Mouse (Mus musculus) stomach, postnatal 0 days (tissue): ENCODE data around the gene Ypel2. TPM values are rescaled to one million over a fixed set of nuclear protein-coding genes. Genes with fewer than 3 reads are reported as not detected.

Experiments
- ATAC-seq: fragments of 200-750 bp; cut with Nextera tagmentation; 2 replicates; pipeline ENCODE4 v1.8.0; 2017; ENCODE audit not compliant: low FRiP score, low TSS enrichment
- DNase-seq: peaks from one replicate; pipeline ENCODE4 v3.0.0-alpha.2; 2016; ENCODE audit warnings: low spot score
- H3K27ac ChIP-seq: fragments of 300-500 bp; sonication (generic); replicated peaks from 2 replicates; pipeline ENCODE4 v1.5.1; 2014; ENCODE audit warnings: mild to moderate bottlenecking, control low read depth
- H3K27me3 ChIP-seq: fragments of 300-500 bp; sonication (generic); 2 replicates; pipeline ENCODE4 v1.6.1; 2014; ENCODE audit warnings: low read length; ENCODE audit not compliant: control insufficient read depth, insufficient read depth
- H3K36me3 ChIP-seq: fragments of 300-500 bp; sonication (generic); 2 replicates; pipeline ENCODE4 v1.6.1; 2014; ENCODE audit warnings: low read length, mixed read lengths; ENCODE audit not compliant: control insufficient read depth, insufficient read depth
- H3K4me1 ChIP-seq: fragments of 300-500 bp; sonication (generic); replicated peaks from 2 replicates; pipeline ENCODE4 v1.6.1; 2014; ENCODE audit warnings: antibody characterized with exemption; ENCODE audit not compliant: control insufficient read depth, insufficient read depth
- H3K4me2 ChIP-seq: fragments of 300-500 bp; sonication (generic); replicated peaks from 2 replicates; pipeline ENCODE4 v1.6.1; 2014; ENCODE audit warnings: low read depth, mild to moderate bottlenecking, control low read depth, moderate library complexity
- H3K4me3 ChIP-seq: fragments of 300-500 bp; sonication (generic); 2 replicates; pipeline ENCODE4 v1.5.1; 2014; ENCODE audit warnings: low read depth, low read length, control low read depth
- H3K9ac ChIP-seq: fragments of 300-500 bp; sonication (generic); 2 replicates; pipeline ENCODE4 v1.6.1; 2014; ENCODE audit warnings: mild to moderate bottlenecking, low read length, control low read depth, mixed read lengths
- H3K9me3 ChIP-seq: fragments of 300-500 bp; sonication (generic); 2 replicates; pipeline ENCODE4 v1.6.1; 2016; ENCODE audit warnings: low read length; ENCODE audit not compliant: control insufficient read depth
- CTCF ChIP-seq: IDR thresholded peaks from 2 replicates; pipeline ENCODE4 v1.5.1; 2016; ENCODE audit warnings: antibody characterized with exemption, low read depth, mild to moderate bottlenecking, moderate library complexity
- EP300 ChIP-seq: optimal IDR thresholded peaks from 2 replicates; pipeline ENCODE3; 2016; ENCODE audit warnings: antibody characterized with exemption
- WGBS: fragments of 180-500 bp; shearing (Covaris S2); extraction: QIAGEN DNeasy Blood & Tissue Kit; methylation state at CpG from one replicate; pipeline ENCODE4 v1.1.7; 2014; 5-methylcytosine and 5-hydroxymethylcytosine counted together
- polyA plus RNA-seq: library from polyadenylated mRNA; unstranded; fragments of >200 nt; fragmentation: Nextera tagmentation; extraction: Ambion mirVana; gene quantifications from 2 replicates; pipeline ENCODE4 v1.2.1, GENCODE M21; 2015

Gene Ypel2
- polyA plus RNA-seq, 1 experiment from 2014 or later = 4.0 TPM

GRCm38 (mm10) chr11:86958182-86958581 lies 35.3 kb downstream of the Ypel2 start:
- ATAC-seq = no peak
- Histone ChIP-seq H3K4me3 (no peak overlapping the region), H3K27me3 (no peaks in the 10 kb centered on the region), H3K9ac (no peak overlapping the region), H3K27ac (peak overlapping the region; percentile 9), H3K9me3 (no peaks in the 10 kb centered on the region), H3K4me1 (peaks cover 28% of the 10 kb centered on the region), H3K36me3 (no peaks in the 10 kb centered on the region), H3K4me2 (no peak overlapping the region)
- WGBS = 40% methylated on average over 6 of the region's 6 CpGs
- TF ChIP-seq CTCF = no peak
- no peak for TF ChIP-seq EP300
- no peak for DNase-seq

- no peaks in the 10 kb centered on the region for H3K27me3 ChIP-seq
- DNase-seq = no peak
- H3K9ac ChIP-seq = no peak overlapping the region
- peaks cover 25% of the 10 kb centered on the region for H3K4me1 ChIP-seq
- WGBS = 51% methylated on average over 2 of the region's 2 CpGs
- no peaks in the 10 kb centered on the region for H3K36me3 ChIP-seq
- H3K4me2 ChIP-seq = no peak overlapping the region
- no peak overlapping the region; the same call in 1 of the 2 replicates for H3K27ac ChIP-seq
- no peak overlapping the region for H3K4me3 ChIP-seq
- no peak for ATAC-seq
- H3K9me3 ChIP-seq = no peaks in the 10 kb centered on the region
- no peak for TF ChIP-seq CTCF
- no peak for TF ChIP-seq EP300
These were observed 37.1 kb downstream of the Ypel2 start for GRCm38 (mm10) chr11:86956363-86956762.

GRCm38 (mm10) chr11:86954616-86955270 lies 38.8 kb downstream of the Ypel2 start:
- TF ChIP-seq EP300 (no peak), CTCF (no peak)
- 41% methylated on average over 15 of the region's 15 CpGs for WGBS
- DNase-seq (no peak), ATAC-seq (no peak; the same call in 1 of the 2 replicates)
- Histone ChIP-seq H3K9me3 (no peaks in the 10 kb centered on the region), H3K9ac (no peak overlapping the region), H3K4me3 (no peak overlapping the region), H3K4me1 (peaks cover 20% of the 10 kb centered on the region), H3K4me2 (no peak overlapping the region), H3K27me3 (no peaks in the 10 kb centered on the region), H3K27ac (peak overlapping the region; percentile 36; the same call in 1 of the 2 replicates), H3K36me3 (no peaks in the 10 kb centered on the region)

GRCm38 (mm10) chr11:86953096-86953495 lies 40.4 kb downstream of the Ypel2 start:
- H3K4me2 ChIP-seq = no peak overlapping the region
- TF ChIP-seq EP300 = no peak
- TF ChIP-seq CTCF = no peak
- no peaks in the 10 kb centered on the region for H3K27me3 ChIP-seq
- H3K4me3 ChIP-seq = no peak overlapping the region
- peak; percentile 85 for ATAC-seq
- peaks cover 11% of the 10 kb centered on the region for H3K4me1 ChIP-seq
- peak; percentile 69 for DNase-seq
- H3K27ac ChIP-seq = peak overlapping the region; percentile 56
- H3K9ac ChIP-seq = no peak overlapping the region
- H3K36me3 ChIP-seq = no peaks in the 10 kb centered on the region
- no peaks in the 10 kb centered on the region for H3K9me3 ChIP-seq
- 60% methylated on average over 8 of the region's 8 CpGs for WGBS

GRCm38 (mm10) chr11:86952659-86953058 lies 40.8 kb downstream of the Ypel2 start:
- Histone ChIP-seq H3K27me3 (no peaks in the 10 kb centered on the region), H3K4me2 (no peak overlapping the region), H3K36me3 (no peaks in the 10 kb centered on the region), H3K27ac (peak overlapping the region; percentile 56), H3K4me3 (no peak overlapping the region), H3K4me1 (peaks cover 11% of the 10 kb centered on the region), H3K9ac (no peak overlapping the region), H3K9me3 (no peaks in the 10 kb centered on the region)
- ATAC-seq = 0 out of 2 replicates have a peak, but pooled peaks have one; percentile 12
- DNase-seq = no peak
- WGBS = 91% methylated on average over 2 of the region's 2 CpGs
- TF ChIP-seq EP300 (no peak), CTCF (no peak)

GRCm38 (mm10) chr11:86951672-86952071 lies 41.8 kb downstream of the Ypel2 start:
- H3K27ac ChIP-seq = no peak overlapping the region
- DNase-seq = no peak

More at GRCm38 (mm10) chr11:86951672-86952071, 41.8 kb downstream of the Ypel2 start:
- Histone ChIP-seq H3K4me3 (no peak overlapping the region), H3K9ac (no peak overlapping the region), H3K9me3 (no peaks in the 10 kb centered on the region), H3K4me2 (no peak overlapping the region), H3K36me3 (no peaks in the 10 kb centered on the region), H3K27me3 (no peaks in the 10 kb centered on the region), H3K4me1 (peaks cover 11% of the 10 kb centered on the region)
- TF ChIP-seq EP300 (no peak), CTCF (no peak)
- ATAC-seq = no peak
- WGBS = 75% methylated on average over 8 of the region's 8 CpGs
